Mouse (Mus musculus): ENCODE results near the gene Nrl. TPM values are rescaled to one million over a fixed set of nuclear protein-coding genes. Genes with fewer than 3 reads are reported as not detected.

Gene Nrl
- total and polyA plus RNA-seq, 2 experiments from 2014 or later = 0.57 to 1.5 TPM

DNA sequence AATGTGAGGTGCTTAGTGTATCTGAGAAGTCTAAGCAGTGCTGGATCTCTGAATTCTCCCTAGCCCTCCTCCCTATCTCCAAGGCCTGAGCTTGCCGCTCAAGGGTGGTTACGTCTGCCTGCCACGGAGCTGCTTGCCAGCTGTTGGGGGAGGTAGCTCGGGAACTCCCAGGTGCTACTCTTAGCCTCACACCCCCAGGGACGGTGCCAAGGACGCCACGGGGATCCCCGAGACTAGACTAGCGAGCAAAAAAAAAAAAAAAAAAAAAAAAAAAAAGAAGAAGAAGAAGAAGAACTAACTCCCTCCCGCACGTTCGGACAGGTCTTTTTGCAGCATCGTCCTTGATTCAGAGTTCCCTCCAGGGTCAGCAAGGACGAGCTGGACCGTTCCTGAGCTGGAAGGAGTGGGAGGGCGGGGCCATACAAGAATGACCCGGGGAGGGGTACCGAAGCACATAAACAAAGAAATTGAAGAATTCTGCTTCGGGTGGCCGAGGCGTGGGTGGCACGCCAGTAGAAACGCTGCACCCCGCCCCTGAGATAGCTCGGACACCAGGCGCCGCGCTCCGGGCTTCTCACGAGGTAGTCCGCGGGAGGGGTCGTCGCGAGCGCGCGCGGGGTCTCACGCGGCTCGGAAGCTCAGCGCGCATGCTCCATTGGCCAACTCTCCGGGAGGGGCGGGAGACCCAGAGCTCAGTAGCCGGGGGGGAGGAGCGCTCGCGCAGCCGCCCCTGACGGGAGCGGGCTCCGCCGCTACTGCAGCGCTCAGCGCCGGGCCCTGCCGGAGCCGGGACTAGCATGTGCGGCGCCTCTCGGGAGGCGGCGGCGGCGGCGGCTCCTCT, 34.2 kb downstream of the Nrl start, which contains the start of gene Carmil3:
Carmil3 (plus strand) TSS at position 291 of the 841 bp plus-strand sequence.
- Histone ChIP-seq H3K36me3 (ENCODE audit: insufficient read depth, low read length) (peaks cover 19% of the 10 kb centered on the region), H3K4me1 (ENCODE audit: insufficient read depth, low read length) (0 out of 2 replicates have a peak, but pooled peaks cover 2% of the 10 kb centered on the region), H3K9ac (replicated peaks; ENCODE audit: low read length, poor library complexity, severe bottlenecking) (peak within 1 kb of the TSS; percentile 85), H3K27ac (ENCODE audit: low read depth, low read length) (peak within 1 kb of the TSS; percentile 80), H3K27me3 (ENCODE audit: insufficient read depth, low read length) (no peaks in the 10 kb centered on the region), H3K4me3 (ENCODE audit: low read depth, low read length) (peak within 1 kb of the TSS; percentile 73), H3K4me2 (ENCODE audit: low read depth, low read length, poor library complexity, severe bottlenecking) (peak within 1 kb of the TSS; percentile 84), H3K9me3 (ENCODE audit: low read length) (no peaks in the 10 kb centered on the region)
- ATAC-seq (ENCODE audit: low FRiP score) (peak; percentile 89), DNase-seq (ENCODE audit: low spot score) (peak; percentile 95)
- WGBS = under 1% methylated on average over 68 of the region's 68 CpGs
- TF ChIP-seq CTCF (IDR thresholded peaks at IDR 0.05) = no peak; the same call in 1 of the 2 replicates

DNA sequence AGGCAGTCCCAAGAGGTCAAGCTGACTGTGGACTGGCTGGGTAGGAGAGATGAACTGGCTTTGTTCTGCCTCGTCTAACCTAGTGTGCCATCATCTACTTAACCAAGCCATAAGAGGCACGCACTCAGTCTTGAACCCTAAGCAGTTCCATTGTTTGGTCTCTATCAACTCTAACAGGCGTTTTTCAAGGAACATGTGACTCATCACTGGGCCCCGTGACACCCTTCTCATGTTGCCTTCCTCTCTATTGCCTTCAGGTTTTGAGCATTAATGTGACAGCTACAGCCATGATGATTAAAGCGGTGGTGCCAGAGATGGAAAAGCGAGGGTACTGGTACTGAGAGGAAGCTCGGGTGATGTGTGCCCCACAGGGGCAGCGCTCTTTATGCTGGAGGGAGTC, 37.9 kb downstream of the Nrl start:
- 88% methylated on average over 8 of the region's 8 CpGs for WGBS
- Histone ChIP-seq H3K27me3 (ENCODE audit: insufficient read depth, low read length) (no peaks in the 10 kb centered on the region), H3K27ac (ENCODE audit: low read depth, low read length) (no peak overlapping the region)

DNA sequence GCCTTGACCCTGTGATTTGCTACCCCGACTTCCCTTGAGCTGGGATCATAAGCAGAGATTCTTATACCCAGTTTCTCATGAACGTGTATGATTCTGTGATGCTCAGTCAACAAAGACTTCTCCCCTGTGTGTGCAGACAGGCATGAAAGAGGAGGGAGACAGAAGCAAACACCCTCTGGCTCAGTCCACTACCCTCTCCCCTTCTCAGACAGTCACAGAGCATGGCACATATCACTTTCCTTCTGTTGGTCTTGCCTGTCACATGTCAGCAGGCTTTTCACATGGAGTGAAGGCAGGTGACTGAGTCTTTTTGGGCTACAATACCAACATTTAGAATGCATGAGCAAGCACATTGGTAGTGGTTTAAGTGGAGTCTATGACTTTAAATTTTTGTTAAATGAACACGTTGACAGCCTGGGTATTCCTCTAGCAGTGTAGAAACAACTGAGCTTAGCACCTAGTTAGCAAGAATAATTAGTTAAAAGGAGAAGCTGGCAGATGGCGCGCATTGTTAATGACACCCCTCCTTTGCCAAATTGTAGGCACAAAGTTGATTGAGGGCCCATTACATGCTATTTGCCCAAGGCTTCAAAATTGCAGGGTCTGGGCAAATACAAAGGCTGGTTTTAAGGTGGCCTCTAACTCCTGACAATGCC, 40.2 kb downstream of the Nrl start:
- no peaks in the 10 kb centered on the region for H3K4me1 ChIP-seq (ENCODE audit: insufficient read depth, low read length)
- H3K36me3 ChIP-seq (ENCODE audit: insufficient read depth, low read length) = no peaks in the 10 kb centered on the region
- no peak overlapping the region for H3K4me2 ChIP-seq (ENCODE audit: low read depth, low read length, poor library complexity, severe bottlenecking)
- H3K27ac ChIP-seq (ENCODE audit: low read depth, low read length) = no peak overlapping the region
- no peaks in the 10 kb centered on the region for H3K27me3 ChIP-seq (ENCODE audit: insufficient read depth, low read length)
- ATAC-seq (ENCODE audit: low FRiP score) (no peak), DNase-seq (ENCODE audit: low spot score) (no peak)
- H3K4me3 ChIP-seq (ENCODE audit: low read depth, low read length) = no peak overlapping the region
- no peak overlapping the region for H3K9ac ChIP-seq (replicated peaks; ENCODE audit: low read length, poor library complexity, severe bottlenecking)
- H3K9me3 ChIP-seq (ENCODE audit: low read length) = no peaks in the 10 kb centered on the region
- WGBS = 72% methylated on average over 5 of the region's 5 CpGs
- TF ChIP-seq CTCF (IDR thresholded peaks at IDR 0.05) = no peak

More for the DNA sequence above, 37.9 kb downstream of the Nrl start:
- no peak overlapping the region for H3K4me3 ChIP-seq (ENCODE audit: low read depth, low read length)
- no peak overlapping the region for H3K4me2 ChIP-seq (ENCODE audit: low read depth, low read length, poor library complexity, severe bottlenecking)
- H3K36me3 ChIP-seq (ENCODE audit: insufficient read depth, low read length) = no peaks in the 10 kb centered on the region
- H3K4me1 ChIP-seq (ENCODE audit: insufficient read depth, low read length) = no peaks in the 10 kb centered on the region
- H3K9me3 ChIP-seq (ENCODE audit: low read length) = no peaks in the 10 kb centered on the region
- ATAC-seq (ENCODE audit: low FRiP score) (no peak), DNase-seq (ENCODE audit: low spot score) (no peak)
- no peak for TF ChIP-seq CTCF (IDR thresholded peaks at IDR 0.05)
- no peak overlapping the region for H3K9ac ChIP-seq (replicated peaks; ENCODE audit: low read length, poor library complexity, severe bottlenecking)

DNA sequence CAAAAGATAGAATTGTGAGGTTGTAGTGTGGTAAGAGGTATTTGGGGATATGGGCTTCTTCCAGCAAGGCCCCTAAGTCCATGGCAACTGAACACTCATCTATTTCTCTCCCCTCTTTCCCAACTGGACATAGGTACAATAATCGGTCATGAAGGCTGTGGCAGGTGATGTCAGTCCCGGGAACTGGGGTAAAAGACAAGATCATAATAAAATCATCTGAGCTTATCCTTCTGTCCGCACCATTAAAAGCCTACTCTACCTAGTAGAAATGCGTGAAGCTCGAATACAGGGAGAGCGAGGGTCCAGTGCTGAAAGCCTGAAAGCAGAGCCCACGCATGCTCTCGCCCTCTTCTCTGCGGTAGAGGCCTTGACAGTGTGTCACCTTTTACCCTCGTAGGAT, 45.2 kb downstream of the Nrl start:
- H3K4me3 ChIP-seq (ENCODE audit: low read depth, low read length) = no peak overlapping the region
- H3K36me3 ChIP-seq (ENCODE audit: insufficient read depth, low read length) = no peaks in the 10 kb centered on the region
- no peaks in the 10 kb centered on the region for H3K9me3 ChIP-seq (ENCODE audit: low read length)
- DNase-seq (ENCODE audit: low spot score) = no peak
- no peaks in the 10 kb centered on the region; the same call in 1 of the 2 replicates for H3K4me1 ChIP-seq (ENCODE audit: insufficient read depth, low read length)
- no peak overlapping the region for H3K4me2 ChIP-seq (ENCODE audit: low read depth, low read length, poor library complexity, severe bottlenecking)
- no peak overlapping the region for H3K27ac ChIP-seq (ENCODE audit: low read depth, low read length)
- no peaks in the 10 kb centered on the region for H3K27me3 ChIP-seq (ENCODE audit: insufficient read depth, low read length)
- no peak for TF ChIP-seq CTCF (IDR thresholded peaks at IDR 0.05)
- WGBS = 95% methylated on average over 10 of the region's 10 CpGs
- no peak for ATAC-seq (ENCODE audit: low FRiP score)
- H3K9ac ChIP-seq (replicated peaks; ENCODE audit: low read length, poor library complexity, severe bottlenecking) = no peak overlapping the region

- 1% methylated on average over 38 of the region's 38 CpGs for WGBS
- Histone ChIP-seq H3K27me3 (ENCODE audit: insufficient read depth, low read length) (no peaks in the 10 kb centered on the region), H3K4me1 (ENCODE audit: insufficient read depth, low read length) (no peaks in the 10 kb centered on the region; the same call in 1 of the 2 replicates), H3K36me3 (ENCODE audit: insufficient read depth, low read length) (no peaks in the 10 kb centered on the region), H3K9ac (replicated peaks; ENCODE audit: low read length, poor library complexity, severe bottlenecking) (peak within 1 kb of the TSS; percentile 51), H3K4me3 (ENCODE audit: low read depth, low read length) (peak within 1 kb of the TSS; percentile 43), H3K27ac (ENCODE audit: low read depth, low read length) (no peak within 1 kb of the TSS), H3K9me3 (ENCODE audit: low read length) (no peaks in the 10 kb centered on the region), H3K4me2 (ENCODE audit: low read depth, low read length, poor library complexity, severe bottlenecking) (peak within 1 kb of the TSS; percentile 59)
- peak; percentile 87 for ATAC-seq (ENCODE audit: low FRiP score)
- peak; percentile 69 for TF ChIP-seq CTCF (IDR thresholded peaks at IDR 0.05)
- DNase-seq (ENCODE audit: low spot score) = peak; percentile 84
Measured at GRCm38 (mm10) chr14:55478651-55479599, 45.9 kb downstream of the Nrl start, which contains the start of gene Dhrs4. TSS of gene Dhrs4 (plus strand) at chr14:55478758.

All from midbrain, postnatal 0 days (tissue).